8 mouse cellular contexts compared by ENCODE assay signal in the genomic region with DNA sequence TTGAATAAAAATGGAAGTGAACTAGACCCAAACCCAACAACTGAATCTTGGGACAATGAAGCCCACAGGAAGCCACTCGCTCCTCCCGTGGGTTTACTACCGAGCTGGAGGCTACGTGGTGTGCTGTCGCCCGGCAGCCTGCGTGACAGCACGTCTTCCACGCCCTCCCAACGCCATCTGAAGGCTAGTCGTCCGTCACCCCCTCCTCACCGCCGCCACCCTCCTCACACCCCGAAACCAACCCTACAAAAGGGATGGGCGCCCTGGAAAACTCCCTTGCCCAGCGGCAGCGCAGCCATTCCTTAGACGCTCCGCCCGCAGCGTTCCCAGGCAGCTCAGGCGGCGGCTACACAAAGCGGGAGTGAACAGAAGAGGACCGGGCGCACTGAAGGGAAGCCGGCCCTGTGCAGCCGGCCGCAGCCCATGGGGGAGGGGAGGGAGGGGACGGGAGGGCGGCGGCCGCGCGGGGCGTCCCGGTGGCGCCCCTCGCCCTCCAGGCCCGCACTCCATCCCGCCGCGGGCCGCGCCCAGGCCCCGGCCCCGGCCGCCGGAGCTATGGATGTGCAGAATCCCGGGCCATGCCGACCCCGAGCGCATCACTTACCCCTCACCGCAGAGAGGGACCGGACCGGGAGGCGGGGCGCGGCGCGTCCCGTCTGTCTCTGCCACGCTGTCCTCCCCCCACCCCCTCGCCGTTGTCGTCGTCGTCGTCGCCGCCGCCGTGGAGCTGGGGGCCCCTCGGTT. TPM values are rescaled to one million over a fixed set of nuclear protein-coding genes. Genes with fewer than 3 reads are reported as not detected.
DNase-seq lines count a peak whose midpoint lies in the region.

No protein-coding gene starts in this region.

- H3K36me3 ChIP-seq in hindbrain, embryonic 10.5 days: no peaks in the 10 kb centered on the region

- no peaks in the 10 kb centered on the region for H3K27me3 ChIP-seq in hindbrain, embryonic 10.5 days (ENCODE audit: insufficient read depth, poor library complexity, severe bottlenecking)

- H3K4me3 ChIP-seq in hindbrain, embryonic 10.5 days: peak overlapping the region; percentile 91

- peak; percentile 78 for DNase-seq in MN1 (ENCODE audit: low spot score)
- peak; percentile 68 for DNase-seq in cerebellum, adult 8-10 months
- peak; percentile 52 for DNase-seq in forelimb bud, embryonic 11.5 days (ENCODE audit: low read depth, low spot score)
- DNase-seq in hindbrain, embryonic 10.5 days (ENCODE audit: low spot score): peak; percentile 78
- DNase-seq in layer of hippocampus, postnatal 25 days (ENCODE audit: extremely low spot score in 1 of 2, low spot score in 1 of 2): peak; percentile 52 to 72
- peak; percentile 68 for DNase-seq in lung, postnatal 36 days
- DNase-seq in retina, embryonic 14.5 days (ENCODE audit: low spot score): peak; percentile 73
- peak; percentile 60 for DNase-seq in thymus, postnatal 25 days

- peak overlapping the region; percentile 99 for H3K27ac ChIP-seq in hindbrain, embryonic 10.5 days

- under 1% methylated on average over 52 of the region's 75 CpGs for WGBS in hindbrain, embryonic 10.5 days

- no peaks in the 10 kb centered on the region for H3K9me3 ChIP-seq in hindbrain, embryonic 10.5 days

- H3K4me1 ChIP-seq in hindbrain, embryonic 10.5 days (replicated peaks): peaks cover 25% of the 10 kb centered on the region

RNA-seq across cellular contexts. Expression of a gene that starts 0.4 kb away (rescaled TPM):
- 35.5 and 42.4 TPM in 2 replicates for polyA plus RNA-seq in hindbrain, embryonic 10.5 days (2016; fragmentation: Nextera tagmentation; extraction: Ambion mirVana)
- 100 to 1,000 TPM in 1 of 2 experiments, 10 to 100 TPM in 1; 90.9 to 121 TPM for total RNA-seq in layer of hippocampus, postnatal 25 days (2021)

RNA-seq across cellular contexts. Expression of a gene that starts 1.0 kb away (rescaled TPM):
- polyA plus RNA-seq in hindbrain, embryonic 10.5 days (2016; fragmentation: Nextera tagmentation; extraction: Ambion mirVana): 22.1 and 25.3 TPM in 2 replicates
- 10 to 100 TPM; 11.8 to 17.0 TPM for total RNA-seq in layer of hippocampus, postnatal 25 days (2021)

Comparison
In these comparisons a context has a peak if more than half of its experiments do, and no peak if none do; other contexts are left out.
1. Peak in every context shown above with its lines: DNase-seq, H3K4me3 ChIP-seq and H3K27ac ChIP-seq.